In the genomic region with DNA sequence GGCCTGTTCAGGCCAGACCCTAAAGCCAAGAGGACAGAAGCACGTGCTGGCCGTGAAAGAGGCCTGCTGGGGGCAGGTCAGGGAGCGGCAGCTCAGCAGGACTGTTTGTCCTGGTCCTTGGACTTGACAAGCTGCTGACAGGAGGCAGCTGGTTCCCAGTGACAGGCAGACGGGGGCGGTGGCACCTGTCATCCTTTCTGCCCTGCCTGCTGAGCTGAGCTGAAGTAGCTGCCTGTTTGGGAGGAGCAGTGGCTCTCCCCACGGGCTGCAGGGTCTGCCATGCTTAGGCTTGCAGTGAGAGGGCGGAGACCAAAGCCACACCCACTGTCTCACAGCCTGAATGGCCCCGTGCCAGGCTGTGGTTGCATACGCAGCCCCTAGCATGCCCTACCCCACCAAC, we compare ENCODE assay signal across 9 mouse cellular contexts. TPM values are rescaled to one million over a fixed set of nuclear protein-coding genes. Genes with fewer than 3 reads are reported as not detected.
DNase-seq lines count a peak whose midpoint lies in the region; ATAC-seq and TF ChIP-seq lines count a peak whose summit lies in the region.
"Had no signal": no experiment of that assay in that cellular context is flagged by ENCODE, and none has a peak within 500 bp of the region (broad histone marks: within the 10 kb centered on the region; RNA-seq: fewer than 3 reads in every experiment).

No protein-coding gene starts in this region.

- no peak overlapping the region for H3K9ac ChIP-seq in forebrain, postnatal 0 days
- no peak overlapping the region for H3K9ac ChIP-seq in stomach, embryonic 15.5 days
- H3K9ac ChIP-seq: liver, embryonic 13.5 days had no signal

- intact Hi-C loops in heart, postnatal 25 days (cut with DNase I) = loop anchor here (2.0 to 5.0 kb wide), 4 partner anchors 26 to 193 kb away; no protein-coding TSS in a partner anchor
- intact Hi-C loops in left cerebral cortex, postnatal 14 days (cut with DNase I) = no loop called here

- no peaks in the 10 kb centered on the region for H3K36me3 ChIP-seq in forebrain, postnatal 0 days (ENCODE audit: insufficient read depth)
- H3K36me3 ChIP-seq in stomach, embryonic 15.5 days = no peaks in the 10 kb centered on the region
- H3K36me3 ChIP-seq: liver, embryonic 13.5 days had no signal

- 0 out of 2 replicates have a peak, but pooled peaks cover 4% of the 10 kb centered on the region for H3K4me1 ChIP-seq in forebrain, postnatal 0 days (ENCODE audit: insufficient read depth)
- peaks cover 17% of the 10 kb centered on the region for H3K4me1 ChIP-seq in stomach, embryonic 15.5 days

- no peaks in the 10 kb centered on the region for H3K9me3 ChIP-seq in forebrain, postnatal 0 days (ENCODE audit: low read length)
- H3K9me3 ChIP-seq in stomach, embryonic 15.5 days = no peaks in the 10 kb centered on the region
- H3K9me3 ChIP-seq: liver, embryonic 13.5 days had no signal

- TF ChIP-seq CTCF in forebrain, postnatal 0 days (IDR thresholded peaks at IDR 0.05; ENCODE audit: low read depth) = no peak

- H3K27me3 ChIP-seq in forebrain, postnatal 0 days (ENCODE audit: insufficient read depth, low read length) = no peaks in the 10 kb centered on the region
- H3K27me3 ChIP-seq in stomach, embryonic 15.5 days (replicated peaks) = no peaks in the 10 kb centered on the region
- H3K27me3 ChIP-seq: liver, embryonic 13.5 days had no signal

- H3K4me3 ChIP-seq in forebrain, postnatal 0 days (ENCODE audit: low read depth, low read length) = no peak overlapping the region
- no peak overlapping the region for H3K4me3 ChIP-seq in stomach, embryonic 15.5 days (replicated peaks)
- H3K4me3 ChIP-seq: liver, embryonic 13.5 days had no signal

- H3K27ac ChIP-seq in forebrain, postnatal 0 days (ENCODE audit: low read depth, low read length) = peak overlapping the region; percentile 57; the same call in 1 of the 2 replicates
- H3K27ac ChIP-seq in stomach, embryonic 15.5 days = no peak overlapping the region
- H3K27ac ChIP-seq: liver, embryonic 13.5 days had no signal

- 7% methylated on average over 9 of the region's 9 CpGs for WGBS in forebrain, postnatal 0 days
- WGBS in stomach, embryonic 15.5 days = 5% methylated on average over 9 of the region's 9 CpGs

- H3K4me2 ChIP-seq in forebrain, postnatal 0 days (ENCODE audit: low read depth) = no peak overlapping the region
- peak overlapping the region; percentile 6; the same call in 1 of the 2 replicates for H3K4me2 ChIP-seq in stomach, embryonic 15.5 days
- H3K4me2 ChIP-seq: liver, embryonic 13.5 days had no signal

- peak; percentile 76 for ATAC-seq in forebrain, postnatal 0 days
- peak; percentile 90 for ATAC-seq in megakaryocyte-erythroid progenitor cell, adult 5-6 weeks (replicated peaks; ENCODE audit: low FRiP score, low TSS enrichment, poor library complexity, severe bottlenecking)
- ATAC-seq in stomach, embryonic 15.5 days (ENCODE audit: insufficient read depth, low FRiP score, low read depth) = peak; percentile 83

- DNase-seq in MN1 (ENCODE audit: low spot score) = peak; percentile 82
- DNase-seq in cerebellum, adult 8-10 months = peak; percentile 57
- DNase-seq in forebrain, postnatal 0 days = peak; percentile 60
- DNase-seq in heart, postnatal 25 days (ENCODE audit: low spot score) = peak; percentile 55
- peak; percentile 28 to 32 for DNase-seq in left cerebral cortex, postnatal 14 days (ENCODE audit: low spot score in 2 of 2)
- DNase-seq in c-Kit-positive CD71-positive TER-119-positive erythroid progenitor cells, embryonic 14.5 days (ENCODE audit: low spot score) = no peak
- DNase-seq: liver, embryonic 13.5 days had no signal

RNA-seq across cellular contexts. Expression of a gene that starts 50.4 kb away (rescaled TPM):
- 0.08 TPM in 1 of 2 replicates, not detected in the other for total RNA-seq in forebrain, postnatal 0 days (2014; rRNA removed)
- polyA plus RNA-seq in forebrain, postnatal 0 days (2015; fragmentation: Nextera tagmentation; extraction: Ambion mirVana) = 0.21 and 0.92 TPM in 2 replicates
- total RNA-seq in heart, postnatal 25 days (2021) = not detected
- total RNA-seq in left cerebral cortex, postnatal 14 days (2021) = not detected
- total RNA-seq in megakaryocyte-erythroid progenitor cell, adult 5-6 weeks (2014; fragmentation: Nextera tagmentation) = 0.72 and 5.4 TPM in 2 replicates
- total RNA-seq in megakaryocyte-erythroid progenitor cell, adult 5-6 weeks (2017) = not detected in 2 replicates
- 0.19 and 0.21 TPM in 2 replicates for polyA plus RNA-seq in stomach, embryonic 15.5 days (2015; fragmentation: Nextera tagmentation; extraction: Ambion mirVana)
- polyA plus RNA-seq: liver, embryonic 13.5 days had no signal

RNA-seq across cellular contexts. Expression of a gene that starts 57.3 kb away (rescaled TPM):
- total RNA-seq in forebrain, postnatal 0 days (2014; rRNA removed) = 202 and 291 TPM in 2 replicates
- 569 and 710 TPM in 2 replicates for polyA plus RNA-seq in forebrain, postnatal 0 days (2015; fragmentation: Nextera tagmentation; extraction: Ambion mirVana)
- 100 to 1,000 TPM; 218 to 222 TPM for total RNA-seq in heart, postnatal 25 days (2021)
- 100 to 1,000 TPM; 235 to 242 TPM for total RNA-seq in left cerebral cortex, postnatal 14 days (2021)
- 193 and 214 TPM in 2 replicates for total RNA-seq in megakaryocyte-erythroid progenitor cell, adult 5-6 weeks (2014; fragmentation: Nextera tagmentation)
- 142 TPM in 2 replicates for total RNA-seq in megakaryocyte-erythroid progenitor cell, adult 5-6 weeks (2017)
- 349 and 369 TPM in 2 replicates for polyA plus RNA-seq in stomach, embryonic 15.5 days (2015; fragmentation: Nextera tagmentation; extraction: Ambion mirVana)
